In the genomic region with DNA sequence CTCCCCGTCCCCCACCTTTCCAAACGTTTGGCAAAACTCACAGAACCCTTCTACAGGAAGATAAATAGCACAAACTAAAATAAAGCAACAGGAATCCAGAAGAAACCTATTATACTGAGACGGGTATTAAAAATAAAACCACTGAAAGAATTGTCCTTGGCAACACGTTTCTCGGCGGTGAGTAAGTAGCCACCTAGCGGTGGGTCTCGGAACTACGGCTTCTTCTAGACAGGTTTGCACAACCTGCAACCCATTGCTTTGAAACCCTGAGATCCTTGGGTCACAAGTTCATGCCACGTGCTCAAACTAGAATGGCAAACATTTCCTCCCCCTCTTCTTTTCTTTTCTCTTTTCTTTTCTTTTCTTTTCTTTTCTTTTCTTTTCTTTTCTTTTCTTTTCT, we compare ENCODE assay signal across 10 mouse cellular contexts. TPM values are rescaled to one million over a fixed set of nuclear protein-coding genes. Genes with fewer than 3 reads are reported as not detected.
A peak's percentile ranks its signal among the peaks of the same experiment; 100 is the strongest.
DNase-seq lines count a peak whose midpoint lies in the region; ATAC-seq and TF ChIP-seq lines count a peak whose summit lies in the region.
"Had no signal": no experiment of that assay in that cellular context is flagged by ENCODE, and none has a peak within 500 bp of the region (broad histone marks: within the 10 kb centered on the region; RNA-seq: fewer than 3 reads in every experiment).

No protein-coding gene starts in this region.

- DNase-seq in heart, postnatal 0 days (ENCODE audit: low spot score) = peak; percentile 36
- no peak for DNase-seq in heart, adult 11 months
- DNase-seq in ES-CJ7 (ENCODE audit: low read depth, low spot score) = peak; percentile 93
- peak; percentile 36 for DNase-seq in c-Kit-negative CD71-positive TER-119-positive erythroid progenitor cells, embryonic 14.5 days (ENCODE audit: low read depth, low spot score)
- DNase-seq in frontal cortex, postnatal 25 days (ENCODE audit: low spot score in 2 of 2) = peak; percentile 67 to 70
- peak; percentile 74 to 77 for DNase-seq in layer of hippocampus, postnatal 10 days (ENCODE audit: low spot score in 2 of 2)
- DNase-seq in testis, postnatal 14 days (ENCODE audit: low spot score) = peak; percentile 70

- no peak overlapping the region for H3K9ac ChIP-seq in heart, postnatal 0 days (replicated peaks; ENCODE audit: low read depth, low read length)
- H3K9ac ChIP-seq: embryonic facial prominence, embryonic 15.5 days had no signal

- no peak overlapping the region for H3K4me2 ChIP-seq in heart, postnatal 0 days (ENCODE audit: low read depth, low read length)
- H3K4me2 ChIP-seq: embryonic facial prominence, embryonic 15.5 days had no signal

- peak; percentile 57 for TF ChIP-seq CTCF in heart, postnatal 0 days (IDR thresholded peaks at IDR 0.05; ENCODE audit: low read depth)

- H3K27me3 ChIP-seq in heart, postnatal 0 days (ENCODE audit: control insufficient read depth, insufficient read depth, low read length) = no peaks in the 10 kb centered on the region
- H3K27me3 ChIP-seq: embryonic facial prominence, embryonic 15.5 days had no signal

- H3K36me3 ChIP-seq in heart, postnatal 0 days (replicated peaks; ENCODE audit: control insufficient read depth, insufficient read depth, low read length) = peaks cover 55% of the 10 kb centered on the region

- H3K4me3 ChIP-seq in heart, postnatal 0 days (ENCODE audit: low read depth, low read length) = no peak overlapping the region
- H3K4me3 ChIP-seq: embryonic facial prominence, embryonic 15.5 days; myocyte had no signal

- no peak for ATAC-seq in heart, postnatal 0 days (ENCODE audit: insufficient read depth, low read depth)
- peak; percentile 76 for ATAC-seq in megakaryocyte-erythroid progenitor cell, adult 5-6 weeks (replicated peaks; ENCODE audit: low FRiP score, low TSS enrichment, poor library complexity, severe bottlenecking)

- WGBS in heart, postnatal 0 days = 25% methylated on average over 10 of the region's 10 CpGs

- no peaks in the 10 kb centered on the region for H3K9me3 ChIP-seq in heart, postnatal 0 days (replicated peaks; ENCODE audit: control insufficient read depth, low read length)
- H3K9me3 ChIP-seq: embryonic facial prominence, embryonic 15.5 days had no signal

- no peak overlapping the region for H3K27ac ChIP-seq in heart, postnatal 0 days (ENCODE audit: low read depth)
- H3K27ac ChIP-seq: embryonic facial prominence, embryonic 15.5 days had no signal

- no peak for TF ChIP-seq EP300 in heart, postnatal 0 days (IDR thresholded peaks at IDR 0.05; ENCODE audit: low read depth)

- H3K4me1 ChIP-seq in heart, postnatal 0 days (ENCODE audit: control insufficient read depth, insufficient read depth) = no peaks in the 10 kb centered on the region
- H3K4me1 ChIP-seq: embryonic facial prominence, embryonic 15.5 days had no signal

RNA-seq across cellular contexts. Expression of a gene that starts 25.7 kb away (rescaled TPM):
- 15.4 and 19.9 TPM in 2 replicates for total RNA-seq in heart, postnatal 0 days (2014; rRNA removed; ENCODE audit: low replicate concordance)
- polyA plus RNA-seq in heart, postnatal 0 days (2015; fragmentation: Nextera tagmentation; extraction: Ambion mirVana) = 10.0 and 10.9 TPM in 2 replicates
- 10 to 100 TPM; 19.3 to 19.8 TPM for total RNA-seq in layer of hippocampus, postnatal 10 days (2021)
- 17.2 and 22.5 TPM in 2 replicates for total RNA-seq in megakaryocyte-erythroid progenitor cell, adult 5-6 weeks (2014; fragmentation: Nextera tagmentation)
- 31.3 and 35.5 TPM in 2 replicates for total RNA-seq in megakaryocyte-erythroid progenitor cell, adult 5-6 weeks (2017)
